Mouse (Mus musculus) layer of hippocampus, postnatal 14 days (tissue): ENCODE data around the gene Ptpn1. TPM values are rescaled to one million over a fixed set of nuclear protein-coding genes. Genes with fewer than 3 reads are reported as not detected.

Source experiments
- DNase-seq, 2 experiments: peaks; one replicate each; pipeline ENCODE4 v3.0.0; 2021 to 2022; ENCODE audit warnings: low spot score in 2 of 2, mixed read lengths in 1 of 2
- total RNA-seq, 2 experiments: library from RNA; stranded (reverse); gene quantifications; 2 replicates each; pipeline ENCODE4 v1.2.3; 2021

Ptpn1 gene
- total RNA-seq, 2 experiments from 2014 or later, result 65.4 to 67.7 TPM

- no peak for DNase-seq
Measured at GRCm38 (mm10) chr2:167968504-167968903, 36.6 kb downstream of the Ptpn1 start.

- no peak for DNase-seq
Measured at GRCm38 (mm10) chr2:167969851-167970541, 38.1 kb downstream of the Ptpn1 start.

DNA sequence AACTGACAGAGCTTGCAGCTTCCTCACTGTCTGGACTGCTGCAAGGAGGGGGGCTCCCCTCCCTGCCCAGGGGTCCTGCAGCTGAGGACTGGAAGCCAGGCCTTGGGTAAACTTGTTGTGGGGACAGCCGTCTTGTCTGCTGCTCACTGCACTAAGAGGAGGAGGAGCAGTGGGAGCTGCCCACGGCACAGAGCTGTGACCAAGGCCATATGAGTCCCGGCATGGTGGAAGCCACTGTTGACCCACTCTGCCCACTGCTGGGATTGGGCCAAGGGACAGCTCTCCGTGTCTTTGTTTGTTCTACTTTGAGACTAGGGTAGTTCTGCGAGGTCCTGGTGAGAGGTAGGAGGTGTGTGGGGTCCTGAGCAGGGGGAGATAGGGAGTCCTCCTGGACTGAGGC, 40.3 kb downstream of the Ptpn1 start:
- no peak for DNase-seq

DNA sequence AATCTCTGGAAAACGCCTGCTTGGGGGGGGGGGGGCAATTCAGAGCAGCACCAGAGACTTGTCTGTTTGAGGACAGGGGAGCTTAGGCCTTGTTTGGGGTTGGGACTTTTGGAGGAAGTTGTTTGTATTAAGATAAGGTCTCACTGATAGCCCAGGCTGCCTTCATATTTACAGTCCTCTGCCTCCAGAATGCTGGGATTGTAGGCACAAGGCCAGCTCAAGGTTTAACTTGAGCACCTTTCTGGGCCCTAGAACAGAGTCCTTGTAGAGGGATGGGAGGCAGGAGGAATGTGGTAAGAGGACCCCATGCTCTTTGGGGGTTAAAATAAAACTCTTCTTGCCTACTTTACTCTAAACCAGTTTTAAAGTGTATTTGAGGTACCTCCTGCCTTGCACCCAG, 41.0 kb downstream of the Ptpn1 start:
- no peak for DNase-seq

DNA sequence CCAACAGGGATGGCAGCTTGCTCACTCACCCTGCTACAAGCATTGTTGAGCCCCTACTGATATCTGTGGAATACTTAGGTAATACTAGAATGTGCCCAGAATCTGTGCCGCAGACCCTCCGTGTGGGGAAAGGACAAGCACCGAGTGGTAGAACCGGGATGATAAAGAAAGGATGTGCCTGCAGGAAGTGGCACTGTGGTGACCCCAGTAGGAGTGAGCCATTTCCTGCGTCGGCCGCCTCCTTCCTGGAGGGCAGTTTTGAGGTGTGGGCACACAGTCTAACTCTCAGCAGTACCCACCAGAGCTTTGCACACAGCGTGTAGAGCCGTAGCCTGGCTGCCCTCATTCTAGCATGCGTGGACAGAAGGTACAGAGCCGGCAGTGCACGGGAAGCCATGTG, 43.9 kb downstream of the Ptpn1 start:
- DNase-seq, result no peak

DNA sequence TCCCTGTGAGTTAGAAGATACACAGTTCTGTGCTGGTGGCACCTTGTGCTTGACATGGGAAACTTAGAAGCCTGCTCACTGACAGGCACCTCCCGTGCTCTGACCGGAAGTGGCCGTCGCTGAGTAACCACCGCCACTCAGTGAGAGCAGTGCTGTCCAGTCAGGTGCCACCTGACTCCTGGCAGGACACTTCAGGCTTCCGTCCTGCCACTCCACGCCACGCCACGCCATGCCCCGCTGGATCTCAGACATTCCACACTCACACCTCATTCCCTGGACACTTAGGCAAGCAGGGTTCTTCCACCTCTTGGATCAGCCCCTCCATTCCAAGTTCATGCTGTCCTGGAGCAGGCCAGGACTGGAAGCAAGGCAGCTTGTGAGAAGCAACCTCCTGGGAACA, 46.4 kb downstream of the Ptpn1 start:
- DNase-seq, result no peak

GRCm38 (mm10) chr2:167980391-167980790, 48.5 kb downstream of the Ptpn1 start:
- DNase-seq, result no peak

DNA sequence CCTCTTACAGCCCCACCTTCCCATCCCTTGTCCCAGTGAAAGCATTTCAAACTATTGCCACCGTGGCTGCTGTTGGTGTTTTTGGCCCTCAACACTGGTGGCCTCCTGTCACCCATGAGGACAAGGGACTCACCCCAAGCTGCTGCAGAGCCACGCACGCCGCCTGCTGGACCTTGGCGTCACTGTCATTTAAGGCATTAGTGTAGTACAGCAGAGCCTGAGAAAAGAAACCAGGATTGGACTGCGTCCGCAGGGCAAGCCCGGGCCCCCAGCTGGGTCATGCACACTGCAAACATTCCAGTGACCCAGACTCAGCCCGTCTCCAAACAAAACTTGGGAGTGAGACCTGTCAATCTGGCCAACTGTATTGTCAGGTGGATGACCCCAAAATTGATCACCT, 50.8 kb downstream of the Ptpn1 start:
- DNase-seq, result no peak

GRCm38 (mm10) chr2:167984371-167984770, 52.5 kb downstream of the Ptpn1 start:
- no peak for DNase-seq

GRCm38 (mm10) chr2:167984946-167985345, 53.1 kb downstream of the Ptpn1 start:
- DNase-seq, result no peak

GRCm38 (mm10) chr2:167986762-167987161, 54.9 kb downstream of the Ptpn1 start:
- no peak for DNase-seq

DNA sequence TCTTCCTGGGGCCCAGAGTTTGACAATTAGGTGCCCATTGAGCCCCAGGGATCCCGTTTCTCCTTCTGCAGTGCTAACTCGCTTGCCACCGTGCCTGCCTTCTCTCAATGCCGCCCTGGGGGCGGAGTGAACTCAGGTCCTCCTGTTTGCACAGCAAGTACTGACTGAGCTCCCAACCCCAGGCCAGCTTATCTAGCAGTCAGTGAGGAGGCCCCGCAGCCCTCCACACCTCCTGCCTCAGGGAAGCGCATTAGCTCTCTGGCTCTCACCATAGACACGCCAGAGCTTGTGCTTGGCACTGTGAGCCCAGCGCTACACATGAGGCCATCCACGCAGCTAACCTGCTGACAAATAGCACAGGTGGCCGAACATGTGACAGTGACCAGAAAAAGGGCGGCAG, 55.8 kb downstream of the Ptpn1 start:
- DNase-seq, result no peak

DNA sequence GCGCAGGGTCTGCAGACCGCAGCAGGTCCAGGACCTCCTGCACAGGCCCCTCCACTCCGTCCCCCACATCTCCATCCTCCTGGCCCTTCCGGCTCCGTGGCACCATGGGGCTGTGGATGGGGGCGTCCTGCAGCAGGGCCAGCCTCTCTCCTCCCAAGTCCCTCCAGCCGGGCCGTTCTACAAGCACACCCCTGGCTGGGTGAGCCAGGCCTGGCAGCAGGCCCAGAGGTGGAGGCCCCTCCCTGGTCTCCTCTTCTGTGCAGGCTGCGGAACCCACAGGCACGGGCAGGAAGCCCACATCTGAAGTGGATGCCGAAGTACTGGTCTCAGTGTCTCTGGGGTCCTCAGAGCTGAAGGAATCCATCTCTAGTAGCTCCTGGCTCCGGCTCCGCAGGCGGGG, 57.5 kb downstream of the Ptpn1 start:
- DNase-seq, result no peak

DNA sequence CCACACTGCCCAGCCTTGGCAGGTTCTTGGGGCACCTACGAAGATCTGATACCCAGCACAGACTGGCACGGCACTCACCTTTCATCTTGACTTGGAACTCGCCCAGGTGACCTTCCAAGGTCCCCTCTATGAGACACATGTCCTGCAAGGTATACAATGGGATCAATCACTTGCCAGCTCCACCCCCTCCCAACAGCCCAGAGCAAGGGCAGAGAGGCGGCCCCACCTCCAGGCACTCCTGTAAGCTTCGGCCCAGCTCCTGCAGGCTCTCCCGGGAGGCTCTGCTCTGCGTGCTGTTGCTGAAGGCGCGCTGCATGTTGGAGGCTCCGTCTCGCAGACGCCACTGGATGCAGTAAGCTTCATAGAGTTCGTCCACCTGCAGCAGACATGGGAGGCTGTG, 61.4 kb downstream of the Ptpn1 start:
- no peak for DNase-seq

DNA sequence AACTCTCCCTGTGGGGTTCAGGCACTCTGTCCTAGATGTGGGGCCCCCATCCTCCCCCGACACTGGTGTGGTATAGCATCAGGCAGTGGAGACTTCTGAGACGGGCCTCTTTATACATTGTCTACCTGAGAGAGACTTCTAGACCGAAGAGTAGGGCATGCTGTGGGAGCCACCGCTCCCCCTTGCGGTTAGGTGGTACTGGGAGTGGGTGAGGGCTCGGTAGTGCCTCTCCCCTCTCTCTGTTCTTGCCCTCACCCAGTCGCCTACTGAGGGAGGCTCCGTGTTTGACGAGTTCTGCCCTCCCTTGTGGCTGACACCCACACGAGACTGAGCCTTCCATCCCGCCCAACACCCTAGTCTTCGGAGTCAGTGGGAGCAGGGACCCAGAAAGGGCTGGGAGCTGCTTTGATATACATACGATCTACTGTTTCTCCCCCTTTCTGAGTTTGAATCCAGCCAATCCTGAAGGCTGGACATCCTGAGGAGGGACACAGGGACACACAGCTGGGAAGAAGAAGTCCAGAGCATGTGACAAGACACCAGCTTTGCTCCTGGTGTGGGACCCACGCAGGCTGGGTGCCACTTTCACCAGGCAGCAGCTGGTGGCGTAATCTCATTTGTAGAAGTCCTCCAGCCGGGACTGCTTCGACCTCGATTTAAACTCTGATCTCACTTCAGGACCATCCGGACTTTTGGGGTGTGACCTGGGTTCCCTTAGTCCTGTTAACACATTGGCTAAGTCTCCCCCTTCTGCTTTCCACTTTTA, 64.2 kb downstream of the Ptpn1 start:
- DNase-seq, result no peak

GRCm38 (mm10) chr2:167996672-167997215, 64.9 kb downstream of the Ptpn1 start:
- DNase-seq, result no peak

DNA sequence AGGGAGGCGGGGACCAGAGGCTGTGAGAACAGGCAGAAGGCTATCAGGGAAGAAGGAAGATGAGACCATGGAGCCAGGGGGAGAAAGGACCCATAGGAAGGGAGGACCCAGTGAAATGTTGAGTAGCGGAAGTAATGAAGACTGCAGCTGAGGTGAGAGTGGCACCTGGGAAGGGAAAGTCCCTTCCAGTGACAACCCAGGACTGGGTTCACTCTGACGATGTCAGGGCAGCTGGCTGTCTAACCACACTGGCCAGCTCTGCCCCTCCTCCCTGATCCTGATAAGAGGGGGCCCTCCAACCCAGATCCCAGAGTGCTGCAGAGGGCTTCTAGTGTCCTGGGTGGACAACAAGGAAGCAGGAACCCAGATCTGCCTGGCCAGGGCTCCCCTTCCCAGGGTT, 65.7 kb downstream of the Ptpn1 start:
- DNase-seq, result no peak

DNA sequence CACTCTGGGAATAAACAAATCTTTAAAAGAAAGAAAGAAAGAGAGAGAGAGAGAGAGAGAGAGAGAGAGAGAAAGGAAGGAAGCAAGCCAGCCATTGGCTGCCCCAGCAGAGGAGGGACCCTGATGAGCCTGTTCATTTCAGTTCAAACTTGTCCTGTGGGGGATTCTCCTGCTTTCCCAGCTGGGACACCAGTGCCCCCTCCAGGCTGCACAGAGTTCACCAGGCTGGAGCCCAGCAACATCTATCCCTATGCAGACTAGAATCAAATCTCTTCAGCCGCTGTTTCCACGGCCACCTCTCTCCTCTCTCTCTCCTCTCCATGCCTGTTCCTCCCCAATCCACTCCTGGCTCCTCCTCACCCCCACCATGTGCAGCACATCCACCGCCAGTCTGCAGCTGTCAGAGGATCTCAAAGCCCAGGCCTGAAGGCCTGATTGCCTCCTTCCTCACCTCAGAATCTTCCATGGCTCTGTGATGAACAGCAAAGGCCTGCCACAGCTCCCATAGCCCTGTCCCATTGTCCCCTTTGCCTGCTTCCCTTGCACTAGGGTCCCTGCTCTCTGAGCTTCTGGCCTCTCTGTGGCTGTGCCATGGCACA, 67.4 kb downstream of the Ptpn1 start:
- DNase-seq, result no peak

DNA sequence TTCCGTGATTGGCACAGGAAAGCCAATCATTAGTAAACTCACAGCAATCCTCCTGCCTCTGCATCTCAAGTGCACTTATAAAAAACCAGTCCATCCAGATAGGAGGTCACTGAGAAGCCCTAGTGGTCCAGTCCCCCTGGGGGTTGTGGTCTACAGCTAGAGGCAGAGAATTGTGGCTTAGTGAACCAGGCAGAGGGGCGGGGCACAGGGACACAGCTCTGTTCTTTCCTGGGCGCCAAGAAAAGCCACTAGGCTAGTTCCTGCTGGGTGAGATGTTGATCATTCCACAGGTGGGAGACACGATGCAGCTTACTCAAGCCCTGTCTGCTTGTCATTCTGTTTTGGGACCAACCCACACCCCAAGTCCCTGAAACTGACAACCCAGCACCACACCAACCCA, 70.3 kb downstream of the Ptpn1 start:
- DNase-seq, result no peak

DNA sequence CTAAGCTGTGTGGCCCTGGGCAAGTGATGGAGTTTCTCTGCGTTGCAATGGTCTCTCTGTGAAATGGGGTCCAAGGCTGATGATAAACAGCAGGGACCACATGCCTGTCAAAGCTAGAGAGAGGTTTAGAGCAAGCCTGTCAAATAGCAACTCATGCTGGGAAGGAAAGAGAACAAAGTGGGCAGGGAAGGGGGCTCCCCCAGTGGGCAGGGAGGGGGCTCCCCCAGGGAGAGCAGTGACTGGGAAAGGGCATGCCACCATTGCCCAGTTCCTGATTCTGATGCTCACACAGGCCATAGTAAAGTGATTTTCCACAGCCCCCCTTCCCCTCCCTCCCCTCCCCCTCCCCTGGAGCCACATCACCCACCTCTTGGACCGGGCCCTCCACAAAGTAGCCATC, 71.0 kb downstream of the Ptpn1 start:
- no peak for DNase-seq

- DNase-seq, result no peak
Measured at GRCm38 (mm10) chr2:168003431-168003830, 71.6 kb downstream of the Ptpn1 start.

GRCm38 (mm10) chr2:168004369-168004768, 72.5 kb downstream of the Ptpn1 start:
- DNase-seq, result no peak
